In the genomic region with DNA sequence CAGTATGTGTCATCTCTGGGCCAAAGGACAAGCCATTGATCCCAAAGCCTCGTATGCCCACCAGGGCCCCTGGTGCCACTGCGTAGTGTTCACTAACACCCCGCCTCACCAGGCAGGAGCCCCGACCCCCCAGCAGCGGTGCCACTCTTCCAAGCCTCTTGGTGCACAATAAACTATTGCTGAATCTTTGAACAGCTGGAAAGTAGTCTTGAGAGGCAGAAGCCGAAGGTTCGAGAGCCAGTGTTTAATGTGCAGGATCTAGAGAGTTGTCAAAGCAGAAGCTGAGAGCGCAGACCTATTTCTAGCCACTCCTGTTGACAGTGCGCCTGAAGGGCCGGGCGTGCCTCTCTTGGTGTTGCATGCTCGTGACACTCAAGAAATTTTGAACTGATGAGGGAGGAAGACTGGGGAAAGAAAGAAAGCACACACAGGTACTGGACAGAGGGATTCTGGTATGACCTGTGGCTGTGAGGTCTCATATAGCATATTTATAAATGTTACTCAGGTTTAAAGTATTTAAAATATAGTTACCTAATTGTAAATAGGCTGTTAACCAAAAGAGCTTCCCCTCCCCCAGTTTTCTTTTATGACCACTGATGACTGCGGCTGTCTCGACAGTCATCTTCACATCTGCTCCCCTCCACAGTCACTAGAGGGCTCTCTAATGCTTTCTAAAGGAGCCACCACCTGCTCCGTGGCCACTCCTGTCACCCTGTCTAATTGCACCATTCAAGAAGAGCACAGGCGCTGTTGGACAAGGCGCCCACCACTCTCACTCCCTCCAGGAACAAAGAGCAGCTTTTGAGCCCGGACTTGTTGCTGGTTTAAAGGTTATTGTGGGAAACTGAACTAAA, we compare ENCODE assay signal across 9 mouse cellular contexts. TPM values are rescaled to one million over a fixed set of nuclear protein-coding genes. Genes with fewer than 3 reads are reported as not detected.
A peak's percentile ranks its signal among the peaks of the same experiment; 100 is the strongest.
DNase-seq lines count a peak whose midpoint lies in the region; ATAC-seq and TF ChIP-seq lines count a peak whose summit lies in the region.
"Had no signal": no experiment of that assay in that cellular context is flagged by ENCODE, and none has a peak within 500 bp of the region (broad histone marks: within the 10 kb centered on the region; RNA-seq: fewer than 3 reads in every experiment).

No protein-coding gene starts in this region.

- H3K27ac ChIP-seq in ES-Bruce4 (ENCODE audit: insufficient read depth, low read length) = no peak overlapping the region
- H3K27ac ChIP-seq in heart, postnatal 0 days (ENCODE audit: low read depth) = no peak overlapping the region
- H3K27ac ChIP-seq in lung, postnatal 0 days (ENCODE audit: low read length) = peak overlapping the region; percentile 93

- H3K9me3 ChIP-seq in ES-Bruce4 (replicated peaks; ENCODE audit: control insufficient read depth, insufficient read depth, low read length, poor library complexity, severe bottlenecking) = no peaks in the 10 kb centered on the region
- no peaks in the 10 kb centered on the region for H3K9me3 ChIP-seq in heart, postnatal 0 days (replicated peaks; ENCODE audit: control insufficient read depth, low read length)
- no peaks in the 10 kb centered on the region for H3K9me3 ChIP-seq in lung, postnatal 0 days (ENCODE audit: low read length)

- peak; percentile 84 for ATAC-seq in heart, postnatal 0 days (ENCODE audit: insufficient read depth, low read depth)
- peak; percentile 57 for ATAC-seq in lung, postnatal 0 days

- no peak overlapping the region for H3K4me3 ChIP-seq in ES-Bruce4 (ENCODE audit: low read depth, low read length)
- no peak overlapping the region for H3K4me3 ChIP-seq in heart, postnatal 0 days (ENCODE audit: low read depth, low read length)
- H3K4me3 ChIP-seq in lung, postnatal 0 days (ENCODE audit: low read depth, low read length) = no peak overlapping the region

- 56% methylated on average over 18 of the region's 18 CpGs for WGBS in heart, postnatal 0 days
- WGBS in lung, postnatal 0 days = 36% methylated on average over 18 of the region's 18 CpGs

- no peak for TF ChIP-seq POLR2A in ES-Bruce4 (IDR thresholded peaks at IDR 0.05; ENCODE audit: insufficient read depth, low read length)

- no peak overlapping the region for H3K9ac ChIP-seq in ES-Bruce4 (ENCODE audit: low read depth, poor library complexity, severe bottlenecking)
- H3K9ac ChIP-seq in heart, postnatal 0 days (replicated peaks; ENCODE audit: low read depth, low read length) = no peak overlapping the region
- H3K9ac ChIP-seq in lung, postnatal 0 days (replicated peaks; ENCODE audit: low read depth) = no peak overlapping the region

- peak; percentile 62 for DNase-seq in 416B (ENCODE audit: low read depth)
- peak; percentile 76 for DNase-seq in cerebellum, adult 9-11 months
- peak; percentile 71 for DNase-seq in heart, postnatal 0 days (ENCODE audit: low spot score)
- peak; percentile 75 for DNase-seq in kidney, postnatal 14 days
- DNase-seq in lung, postnatal 0 days (ENCODE audit: low spot score) = peak; percentile 89
- DNase-seq in retina, adult 2 months (ENCODE audit: low read depth, low spot score) = peak; percentile 44
- no peak for DNase-seq in urinary bladder, adult 18-20 months (ENCODE audit: low spot score in 2 of 2)

- H3K4me1 ChIP-seq in ES-Bruce4 (ENCODE audit: control insufficient read depth, insufficient read depth, low read length) = no peaks in the 10 kb centered on the region
- H3K4me1 ChIP-seq in heart, postnatal 0 days (ENCODE audit: control insufficient read depth, insufficient read depth) = peaks cover 5% of the 10 kb centered on the region; the same call in 1 of the 2 replicates
- peaks cover 9% of the 10 kb centered on the region for H3K4me1 ChIP-seq in lung, postnatal 0 days (ENCODE audit: insufficient read depth, low read depth, low read length)

- H3K36me3 ChIP-seq in ES-Bruce4 (ENCODE audit: control insufficient read depth, insufficient read depth, low read length, poor library complexity, severe bottlenecking) = peaks cover 15% of the 10 kb centered on the region
- peaks cover 55% of the 10 kb centered on the region for H3K36me3 ChIP-seq in heart, postnatal 0 days (replicated peaks; ENCODE audit: control insufficient read depth, insufficient read depth, low read length)
- H3K36me3 ChIP-seq in lung, postnatal 0 days (ENCODE audit: insufficient read depth, low read length) = peaks cover 13% of the 10 kb centered on the region; the same call in 1 of the 2 replicates

- H3K27me3 ChIP-seq in ES-Bruce4 (ENCODE audit: control insufficient read depth, insufficient read depth, low read length, poor library complexity, severe bottlenecking) = no peaks in the 10 kb centered on the region
- no peaks in the 10 kb centered on the region for H3K27me3 ChIP-seq in heart, postnatal 0 days (ENCODE audit: control insufficient read depth, insufficient read depth, low read length)
- H3K27me3 ChIP-seq in lung, postnatal 0 days (replicated peaks; ENCODE audit: insufficient read depth, low read length) = no peaks in the 10 kb centered on the region

- no peak for TF ChIP-seq EP300 in ES-Bruce4 (IDR thresholded peaks at IDR 0.05; ENCODE audit: insufficient read depth, low read depth, low read length)
- no peak for TF ChIP-seq EP300 in heart, postnatal 0 days (IDR thresholded peaks at IDR 0.05; ENCODE audit: low read depth)
- TF ChIP-seq EP300 in lung, postnatal 0 days (IDR thresholded peaks at IDR 0.05) = peak; percentile 53

- TF ChIP-seq CTCF in ES-Bruce4 (IDR thresholded peaks at IDR 0.05; ENCODE audit: low read depth, low read length) = peak; percentile 63
- peak; percentile 72 for TF ChIP-seq CTCF in heart, postnatal 0 days (IDR thresholded peaks at IDR 0.05; ENCODE audit: low read depth)
- peak; percentile 82 for TF ChIP-seq CTCF in lung, postnatal 0 days (IDR thresholded peaks at IDR 0.05)

- no peak overlapping the region for H3K4me2 ChIP-seq in heart, postnatal 0 days (ENCODE audit: low read depth, low read length)
- no peak overlapping the region for H3K4me2 ChIP-seq in lung, postnatal 0 days (replicated peaks; ENCODE audit: low read depth, low read length)

RNA-seq across cellular contexts. Expression of gene Ankrd40, which starts 12.2 kb away (rescaled TPM):
- polyA plus RNA-seq in ES-Bruce4 (2011; ENCODE audit: insufficient read depth, insufficient read length, low read depth, missing spikeins) = 51.7 and 66.3 TPM in 2 replicates
- total RNA-seq in heart, postnatal 0 days (2014; rRNA removed; ENCODE audit: low replicate concordance) = 164 and 181 TPM in 2 replicates
- polyA plus RNA-seq in heart, postnatal 0 days (2015; fragmentation: Nextera tagmentation; extraction: Ambion mirVana) = 53.7 and 54.6 TPM in 2 replicates
- polyA plus RNA-seq in lung, postnatal 0 days (2015; fragmentation: Nextera tagmentation; extraction: Ambion mirVana) = 33.3 and 33.6 TPM in 2 replicates

RNA-seq across cellular contexts. Expression of gene Luc7l3, which starts 18.2 kb away (rescaled TPM):
- polyA plus RNA-seq in ES-Bruce4 (2011; ENCODE audit: insufficient read depth, insufficient read length, low read depth, missing spikeins) = 182 and 223 TPM in 2 replicates
- 17.9 and 29.2 TPM in 2 replicates for total RNA-seq in heart, postnatal 0 days (2014; rRNA removed; ENCODE audit: low replicate concordance)
- 49.2 and 51.9 TPM in 2 replicates for polyA plus RNA-seq in heart, postnatal 0 days (2015; fragmentation: Nextera tagmentation; extraction: Ambion mirVana)
- polyA plus RNA-seq in lung, postnatal 0 days (2015; fragmentation: Nextera tagmentation; extraction: Ambion mirVana) = 79.4 and 84.0 TPM in 2 replicates

RNA-seq across cellular contexts. Expression of gene Abcc3, which starts 52.8 kb away (rescaled TPM):
- 0.24 and 1.2 TPM in 2 replicates for polyA plus RNA-seq in ES-Bruce4 (2011; ENCODE audit: insufficient read depth, insufficient read length, low read depth, missing spikeins)
- total RNA-seq in heart, postnatal 0 days (2014; rRNA removed; ENCODE audit: low replicate concordance) = 2.2 and 14.5 TPM in 2 replicates
- polyA plus RNA-seq in heart, postnatal 0 days (2015; fragmentation: Nextera tagmentation; extraction: Ambion mirVana) = 0.72 and 0.88 TPM in 2 replicates
- polyA plus RNA-seq in lung, postnatal 0 days (2015; fragmentation: Nextera tagmentation; extraction: Ambion mirVana) = 8.7 and 10.4 TPM in 2 replicates

RNA-seq across cellular contexts. Expression of gene Gm21885, which starts 58.3 kb away (rescaled TPM):
- not detected in 2 replicates for polyA plus RNA-seq in ES-Bruce4 (2011; ENCODE audit: insufficient read depth, insufficient read length, low read depth, missing spikeins)
- total RNA-seq in heart, postnatal 0 days (2014; rRNA removed; ENCODE audit: low replicate concordance) = not detected in 2 replicates
- 0.15 and 0.30 TPM in 2 replicates for polyA plus RNA-seq in heart, postnatal 0 days (2015; fragmentation: Nextera tagmentation; extraction: Ambion mirVana)
- polyA plus RNA-seq in lung, postnatal 0 days (2015; fragmentation: Nextera tagmentation; extraction: Ambion mirVana) = not detected in 2 replicates
- polyA plus RNA-seq: frontal cortex, adult 2 months had no signal

Comparison
In these comparisons a context has a peak if more than half of its experiments do, and no peak if none do; other contexts are left out.
1. DNase-seq: peak in 416B (single experiment), cerebellum, adult 9-11 months (single experiment), heart, postnatal 0 days (single experiment), kidney, postnatal 14 days (single experiment), lung, postnatal 0 days (single experiment) and retina, adult 2 months (single experiment); none in urinary bladder, adult 18-20 months (0 of 2).
2. Peak in every context shown above with its lines, with median percentiles within 50 percentile points of each other: CTCF ChIP-seq.